Mouse (Mus musculus) cerebellum, adult 2 months (tissue): ENCODE measurements around the gene Bank1.

ENCODE experiments used
- CTCF ChIP-seq: fragments of 200-500 bp; IDR thresholded peaks from 2 replicates; pipeline ENCODE4 v1.5.1; 2011; ENCODE audit warnings: low read depth, mild to moderate bottlenecking, control low read depth, low read length, moderate library complexity, borderline replicate concordance; ENCODE audit not compliant: insufficient read depth
- POLR2A ChIP-seq: fragments of 200-500 bp; IDR thresholded peaks from 2 replicates; pipeline ENCODE4 v1.6.1; 2011; ENCODE audit warnings: low read length, control low read depth, borderline replicate concordance; ENCODE audit not compliant: insufficient read depth

DNA sequence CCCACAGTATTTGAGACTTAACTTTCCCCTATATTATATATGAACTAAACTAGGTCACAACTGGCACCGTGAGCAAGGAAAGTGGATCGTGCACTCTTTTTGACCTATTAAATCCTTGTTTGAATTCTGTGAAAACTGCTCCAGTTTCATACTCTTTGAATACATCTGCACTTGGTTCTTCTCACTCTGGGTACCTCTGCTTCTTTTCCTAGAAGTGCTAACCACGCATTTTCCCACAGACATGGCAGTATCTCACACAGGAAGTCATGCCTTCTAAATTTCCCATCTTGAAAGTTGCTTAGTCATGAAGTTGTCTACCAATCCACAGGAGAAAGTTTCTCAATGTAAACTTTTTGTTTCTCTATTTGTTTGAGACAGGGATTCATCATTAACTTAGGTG, 3.9 kb downstream of the Bank1 start:
- TF ChIP-seq POLR2A (no peak), CTCF (no peak)
